11 mouse cellular contexts compared by ENCODE assay signal in genomic region chr8:46875615-46876293, GRCm38 (mm10).
DNase-seq lines count a peak whose midpoint lies in the region; ATAC-seq and TF ChIP-seq lines count a peak whose summit lies in the region.
"Had no signal": no experiment of that assay in that cellular context is flagged by ENCODE, and none has a peak within 500 bp of the region (broad histone marks: within the 10 kb centered on the region; RNA-seq: fewer than 3 reads in every experiment).

No protein-coding gene starts in this region.

- H3K27ac ChIP-seq in liver, adult 2 months (replicated peaks; ENCODE audit: insufficient read depth, low read depth, low read length) = peak overlapping the region; percentile 74
- H3K27ac ChIP-seq in liver, embryonic 12.5 days = no peak overlapping the region
- H3K27ac ChIP-seq in heart, embryonic 16.5 days (ENCODE audit: low read length) = peak overlapping the region; percentile 17; the same call in 1 of the 2 replicates
- H3K27ac ChIP-seq: forebrain, embryonic 12.5 days had no signal

- H3K4me2 ChIP-seq in liver, embryonic 12.5 days = no peak overlapping the region
- 0 out of 2 replicates have a peak overlapping the region, but pooled peaks have one; percentile 17 for H3K4me2 ChIP-seq in heart, embryonic 16.5 days (ENCODE audit: low read depth, low read length)
- H3K4me2 ChIP-seq: forebrain, embryonic 12.5 days had no signal

- TF ChIP-seq CTCF in liver, adult 2 months (IDR thresholded peaks at IDR 0.05; ENCODE audit: low read depth, low read length) = no peak

- no peak overlapping the region for H3K9ac ChIP-seq in liver, adult 2 months (ENCODE audit: low read depth, low read length)
- no peak overlapping the region for H3K9ac ChIP-seq in liver, embryonic 12.5 days
- no peak overlapping the region for H3K9ac ChIP-seq in heart, embryonic 16.5 days (ENCODE audit: low read length)
- H3K9ac ChIP-seq: forebrain, embryonic 12.5 days had no signal

- H3K4me1 ChIP-seq in liver, adult 2 months (ENCODE audit: control insufficient read depth, insufficient read depth, low read length) = peaks cover 10% of the 10 kb centered on the region
- H3K4me1 ChIP-seq in liver, embryonic 12.5 days = no peaks in the 10 kb centered on the region
- H3K4me1 ChIP-seq in heart, embryonic 16.5 days (ENCODE audit: control insufficient read depth, insufficient read depth, low read length) = peaks cover 6% of the 10 kb centered on the region
- H3K4me1 ChIP-seq: forebrain, embryonic 12.5 days had no signal

- TF ChIP-seq POLR2A in liver, adult 2 months (IDR thresholded peaks at IDR 0.05; ENCODE audit: extremely low read depth, insufficient read depth, low read length) = no peak

- no peaks in the 10 kb centered on the region for H3K36me3 ChIP-seq in liver, adult 2 months (ENCODE audit: control insufficient read depth, insufficient read depth, low read length)
- no peaks in the 10 kb centered on the region for H3K36me3 ChIP-seq in liver, embryonic 12.5 days
- H3K36me3 ChIP-seq in heart, embryonic 16.5 days (ENCODE audit: control insufficient read depth, insufficient read depth) = no peaks in the 10 kb centered on the region
- H3K36me3 ChIP-seq: forebrain, embryonic 12.5 days had no signal

- 0% methylated on average over 2 of the region's 2 CpGs for WGBS in liver, adult 2 months
- 9% methylated on average over 2 of the region's 2 CpGs for WGBS in liver, embryonic 12.5 days (ENCODE audit: insufficient replicate concordance)
- WGBS in heart, embryonic 16.5 days = 28% methylated on average over 2 of the region's 2 CpGs

- DNase-seq in adrenal gland, postnatal 14 days = peak; percentile 27
- DNase-seq in adrenal gland, postnatal 4 days (ENCODE audit: low spot score in 2 of 2) = no peak
- peak; percentile 100 for DNase-seq in liver, adult 2 months (ENCODE audit: extremely low read depth, low read depth, low spot score)
- DNase-seq in lung, postnatal 36 days = peak; percentile 76
- DNase-seq in right cerebral cortex, postnatal 25 days = no peak
- no peak for DNase-seq in layer of hippocampus, postnatal 14 days (ENCODE audit: low spot score in 2 of 2)
- DNase-seq: kidney, adult 8-10 months had no signal

- H3K4me3 ChIP-seq in liver, adult 2 months (ENCODE audit: insufficient read depth, low read depth, low read length) = no peak overlapping the region
- H3K4me3 ChIP-seq in liver, embryonic 12.5 days = no peak overlapping the region
- no peak overlapping the region for H3K4me3 ChIP-seq in heart, embryonic 16.5 days (ENCODE audit: low read length)
- H3K4me3 ChIP-seq: forebrain, embryonic 12.5 days had no signal

- H3K27me3 ChIP-seq in liver, adult 2 months (ENCODE audit: control insufficient read depth, insufficient read depth, low read length) = no peaks in the 10 kb centered on the region
- H3K27me3 ChIP-seq in liver, embryonic 12.5 days (replicated peaks) = no peaks in the 10 kb centered on the region
- H3K27me3 ChIP-seq in heart, embryonic 16.5 days (ENCODE audit: control insufficient read depth, insufficient read depth, low read length) = no peaks in the 10 kb centered on the region
- H3K27me3 ChIP-seq: forebrain, embryonic 12.5 days had no signal

- H3K9me3 ChIP-seq in liver, embryonic 12.5 days (replicated peaks) = no peaks in the 10 kb centered on the region
- no peaks in the 10 kb centered on the region for H3K9me3 ChIP-seq in heart, embryonic 16.5 days (replicated peaks; ENCODE audit: control insufficient read depth, low read length)
- H3K9me3 ChIP-seq: forebrain, embryonic 12.5 days had no signal

- ATAC-seq in liver, embryonic 12.5 days = no peak
- ATAC-seq in heart, embryonic 16.5 days (replicated peaks; ENCODE audit: extremely low read depth, insufficient read depth, low FRiP score) = peak; percentile 52; the same call in 1 of the 2 replicates
- ATAC-seq: activated CD4-positive, CD25-positive, alpha-beta regulatory T cell, adult 4 months had no signal

- H3K79me2 ChIP-seq in liver, adult 2 months (ENCODE audit: control insufficient read depth, insufficient read depth, low read length) = no peaks in the 10 kb centered on the region

Comparison
In these comparisons a context has a peak if more than half of its experiments do, and no peak if none do; other contexts are left out.
1. DNase-seq: peak in adrenal gland, postnatal 14 days (single experiment), liver, adult 2 months (single experiment) and lung, postnatal 36 days (single experiment); none in adrenal gland, postnatal 4 days (0 of 2), right cerebral cortex, postnatal 25 days (single experiment) and layer of hippocampus, postnatal 14 days (0 of 2).